Mouse (Mus musculus) ovary, adult 18-20 months (tissue): Measurements from ENCODE around the gene Abhd14b.

Experiments
- DNase-seq: peaks from one replicate; pipeline ENCODE4 v3.0.0; 2022; ENCODE audit warnings: low spot score, mixed read lengths

The Abhd14b gene

DNA sequence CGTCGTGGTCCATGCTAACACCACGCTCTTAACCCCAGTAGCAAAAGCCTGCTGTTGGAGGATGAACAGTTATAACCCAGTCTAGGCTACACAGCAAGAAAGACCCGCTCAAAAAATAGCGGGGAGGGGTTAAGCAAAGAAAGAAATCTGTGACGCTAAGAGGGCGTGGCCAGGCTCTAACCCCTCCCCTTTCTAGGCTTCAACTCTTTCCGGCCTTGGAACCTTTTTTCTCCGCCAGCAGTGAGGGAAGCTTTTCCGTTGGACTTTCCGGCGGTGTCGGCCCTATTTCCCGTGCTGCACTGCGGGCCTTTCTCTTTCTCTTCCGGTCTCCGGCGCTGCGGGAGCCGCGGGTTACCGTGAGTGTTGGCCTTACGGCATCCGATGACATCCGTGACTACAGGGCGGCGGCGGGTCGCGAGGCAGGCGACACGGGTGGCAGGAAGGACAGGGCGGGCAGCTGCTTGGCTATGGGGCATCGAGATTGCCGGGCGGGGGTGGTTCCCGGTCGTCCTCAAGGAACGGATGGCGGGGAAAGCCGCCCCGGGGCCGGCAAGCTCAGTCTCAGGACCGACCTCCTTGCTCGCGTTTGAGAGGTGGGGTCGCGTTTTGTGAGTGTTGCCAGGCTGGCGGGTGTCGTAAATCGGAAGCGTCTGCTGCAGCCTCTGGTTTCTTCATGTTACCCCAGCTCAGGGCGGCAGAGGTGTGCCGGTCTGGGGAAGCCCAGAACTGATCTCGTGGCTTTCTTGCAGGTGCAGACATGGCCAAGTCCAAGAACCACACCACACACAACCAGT, 17.8 kb upstream of the Abhd14b start, which contains the start of gene Rpl29:
TSS of gene Rpl29 (plus strand) at position 234 of the 794 bp plus-strand sequence.
- peak; percentile 89 for DNase-seq

DNA sequence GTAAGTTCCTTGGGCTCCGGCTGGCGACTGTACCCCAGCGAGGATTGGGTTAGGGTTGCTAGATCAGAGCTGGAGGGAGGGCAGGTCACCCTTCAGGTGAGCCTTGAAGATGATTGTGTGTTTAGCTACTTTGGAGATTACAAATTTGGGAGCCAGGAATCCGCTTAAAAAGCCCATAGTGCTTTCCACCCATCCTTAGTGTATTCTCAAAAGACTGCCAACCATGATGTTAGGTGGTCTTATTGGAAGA, 17.3 kb upstream of the Abhd14b start:
- no peak for DNase-seq

DNA sequence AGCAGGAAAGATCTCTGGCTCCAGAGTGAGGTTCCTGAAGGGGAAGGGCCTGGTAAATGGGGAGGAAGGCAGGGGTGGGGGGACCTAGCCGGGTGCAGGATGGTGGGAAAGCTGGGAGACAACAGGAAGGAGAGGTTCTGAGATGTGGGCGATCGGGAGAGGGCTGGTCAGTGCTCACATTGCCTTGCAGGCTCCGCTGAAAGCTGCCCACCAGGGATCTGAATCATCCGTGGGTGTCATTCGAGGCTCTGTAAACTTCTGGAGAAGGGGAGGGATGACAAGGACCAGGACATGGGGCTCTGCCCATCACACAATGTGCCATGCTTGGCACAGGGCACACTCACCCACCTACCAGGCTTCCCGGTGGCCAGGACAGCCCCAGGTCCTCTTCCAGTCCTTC, 13.9 kb upstream of the Abhd14b start:
- DNase-seq: no peak

DNA sequence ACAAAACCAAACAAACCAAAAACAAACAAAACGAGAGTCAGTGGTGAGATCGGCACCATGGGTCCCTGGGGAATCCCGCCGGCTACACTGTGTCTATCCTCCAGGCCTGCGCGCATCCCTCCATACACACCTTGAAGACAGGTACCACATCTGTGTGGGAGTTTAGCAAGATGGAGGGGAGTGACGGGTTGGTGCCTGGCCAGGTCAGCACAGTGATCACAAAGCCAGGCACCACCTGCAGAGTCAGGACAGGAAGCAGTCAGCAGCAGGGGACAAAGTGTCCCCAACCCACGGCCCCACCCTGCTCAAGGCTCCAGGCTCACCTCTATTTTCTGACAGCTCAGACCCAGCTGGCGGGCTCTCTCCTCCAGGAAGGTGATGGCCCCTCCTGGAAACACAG, 10.7 kb upstream of the Abhd14b start:
- no peak for DNase-seq

DNA sequence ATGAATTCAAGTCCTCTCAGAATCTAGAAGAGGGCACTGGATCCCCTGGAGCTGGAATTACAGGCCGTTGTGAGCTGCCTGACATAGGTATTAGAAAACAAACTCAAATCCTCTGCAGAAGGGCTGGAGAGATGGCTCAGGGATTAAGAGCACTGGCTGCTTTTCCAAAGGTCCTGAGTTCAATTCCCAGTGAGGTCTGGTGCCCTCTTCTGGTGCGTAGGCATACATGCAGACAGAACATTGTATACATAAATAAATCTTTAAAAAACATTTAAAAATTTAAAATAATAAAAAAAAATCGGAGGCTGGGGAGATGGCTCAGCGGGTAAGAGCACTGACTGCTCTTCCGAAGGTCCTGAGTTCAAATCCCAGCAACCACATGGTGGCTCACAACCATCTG, 4.6 kb upstream of the Abhd14b start:
- no peak for DNase-seq

DNA sequence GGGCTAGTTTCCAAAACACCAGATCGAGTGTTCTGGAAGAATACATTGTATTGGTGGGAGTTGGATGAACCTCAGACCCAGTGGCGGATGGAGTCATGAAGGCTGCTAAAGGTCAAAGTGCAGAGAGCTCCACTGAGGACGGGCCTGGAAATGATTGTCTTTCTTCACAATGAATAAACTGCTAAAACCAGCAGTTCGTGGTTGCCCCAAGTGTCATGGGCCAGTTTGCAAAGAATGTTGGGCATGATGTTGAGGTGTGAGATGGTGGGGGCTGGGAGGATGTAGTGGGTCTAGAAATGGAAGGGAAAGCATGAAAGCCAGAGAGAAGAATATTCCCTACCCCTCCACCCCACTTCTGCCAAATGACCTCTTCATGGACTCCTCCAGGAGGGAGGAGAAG, 2.4 kb upstream of the Abhd14b start:
- no peak for DNase-seq

DNA sequence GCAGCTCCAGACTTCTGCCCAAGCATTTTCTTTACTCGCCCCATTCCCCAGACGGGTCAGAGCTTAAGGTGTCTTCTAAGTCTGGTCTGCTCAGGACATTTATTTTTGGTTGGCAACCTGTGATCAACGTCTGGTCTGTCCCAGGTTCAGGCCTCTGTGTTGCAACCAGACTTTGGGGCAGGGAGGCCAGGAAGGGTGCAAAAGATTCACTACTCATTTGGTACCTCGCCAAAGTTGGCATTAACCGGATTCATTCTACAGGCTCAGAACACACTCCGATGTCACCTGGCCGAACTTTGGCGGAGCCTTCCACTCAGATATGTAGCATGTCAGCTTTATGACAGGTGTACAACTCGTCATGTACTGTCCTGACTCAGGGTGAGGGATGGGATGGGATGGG, 692 bp downstream of the Abhd14b start:
- DNase-seq: no peak

DNA sequence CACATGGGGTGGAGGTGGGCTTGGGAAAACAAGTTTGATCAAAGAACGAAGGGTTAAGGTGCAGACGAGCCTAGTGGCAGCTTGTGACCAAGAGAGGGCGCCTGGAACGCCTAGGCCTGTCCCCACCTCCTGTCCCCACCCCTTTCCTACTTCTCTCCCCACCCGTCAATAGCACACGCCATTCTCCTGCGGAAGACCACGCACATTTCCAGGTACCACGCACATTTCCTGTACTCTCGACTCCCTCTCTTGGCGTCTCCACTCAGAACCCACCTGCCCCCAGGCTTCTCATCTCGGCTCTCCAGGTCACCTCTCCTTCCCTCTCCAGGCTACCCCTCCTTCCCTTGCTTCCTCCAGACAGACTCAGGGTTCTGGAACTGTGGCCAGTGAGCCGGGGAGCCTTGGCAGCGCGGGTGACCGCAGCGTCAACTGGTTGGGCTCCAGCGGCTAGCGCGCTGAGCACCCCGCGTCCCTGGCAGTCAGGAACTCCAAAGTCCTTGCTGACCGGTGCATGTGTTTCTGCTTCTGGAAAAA, 1.3 kb downstream of the Abhd14b start:
- DNase-seq: peak; percentile 67

DNA sequence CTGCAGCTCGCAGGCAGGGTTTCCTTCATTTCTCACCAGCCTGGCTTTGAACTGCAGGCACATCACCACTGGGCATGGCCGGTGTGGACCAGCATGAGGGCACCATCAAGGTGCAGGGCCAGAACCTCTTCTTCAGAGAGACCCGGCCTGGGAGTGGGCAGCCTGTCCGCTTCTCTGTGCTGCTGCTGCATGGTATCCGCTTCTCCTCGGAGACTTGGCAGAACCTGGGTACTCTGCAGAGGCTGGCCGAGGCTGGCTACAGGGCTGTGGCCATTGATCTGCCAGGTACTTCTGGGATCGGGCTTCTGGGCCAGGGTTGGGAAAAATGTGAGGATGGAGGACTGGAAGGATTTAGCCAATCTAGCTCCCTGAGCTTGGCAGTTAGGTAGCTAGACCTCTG, 2.7 kb downstream of the Abhd14b start:
- no peak for DNase-seq

DNA sequence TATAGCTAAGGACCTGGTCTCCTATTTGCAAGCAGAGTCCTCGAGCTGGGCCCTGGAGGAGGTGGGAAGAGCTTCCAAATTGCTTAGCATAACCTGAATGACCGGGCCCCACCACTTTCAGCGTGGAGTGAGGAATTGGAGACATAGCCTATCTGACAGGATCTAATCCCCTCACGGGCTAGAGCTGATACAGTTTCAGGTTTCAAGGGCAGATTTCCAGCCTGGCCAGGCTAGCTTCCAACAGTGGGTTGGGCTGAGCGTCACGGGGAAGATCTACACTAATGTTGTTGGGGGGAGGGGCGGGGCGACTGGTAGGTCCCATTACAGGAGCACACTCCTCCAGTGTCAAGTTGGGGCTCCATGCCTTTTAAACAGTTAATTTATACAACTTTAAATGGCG, 3.4 kb downstream of the Abhd14b start:
- DNase-seq: peak; percentile 60

DNA sequence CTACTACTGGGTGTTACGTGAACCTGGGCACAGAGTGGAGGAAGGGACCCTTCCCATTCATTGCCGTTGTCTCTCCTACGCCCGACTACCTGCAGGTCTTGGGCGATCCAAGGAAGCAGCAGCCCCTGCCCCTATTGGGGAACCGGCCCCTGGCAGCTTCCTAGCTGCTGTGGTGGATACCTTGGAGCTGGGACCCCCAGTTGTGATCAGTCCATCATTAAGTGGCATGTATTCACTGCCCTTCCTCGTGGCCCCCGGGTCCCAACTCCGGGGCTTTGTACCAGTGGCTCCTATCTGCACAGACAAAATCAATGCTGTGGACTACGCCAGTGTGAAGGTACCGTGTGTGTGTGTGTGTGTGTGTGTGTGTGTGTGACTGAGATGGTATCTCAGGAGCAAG, 4.0 kb downstream of the Abhd14b start:
- DNase-seq: no peak

DNA sequence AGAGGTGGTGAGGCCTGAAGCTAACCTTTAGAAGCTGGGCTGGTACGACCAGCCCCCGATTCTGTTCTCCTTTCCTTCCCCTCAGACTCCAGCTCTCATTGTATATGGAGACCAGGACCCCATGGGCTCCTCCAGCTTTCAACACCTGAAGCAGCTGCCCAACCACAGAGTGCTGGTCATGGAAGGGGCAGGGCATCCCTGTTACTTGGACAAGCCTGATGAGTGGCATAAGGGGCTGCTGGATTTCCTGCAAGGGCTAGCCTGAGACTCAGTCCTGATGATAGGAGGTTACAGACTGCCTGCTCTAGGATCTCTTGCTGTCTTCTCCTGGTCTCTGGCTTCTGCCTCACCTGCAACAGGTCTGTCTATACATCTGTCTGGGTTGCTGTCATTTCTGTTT, 4.6 kb downstream of the Abhd14b start:
- no peak for DNase-seq

DNA sequence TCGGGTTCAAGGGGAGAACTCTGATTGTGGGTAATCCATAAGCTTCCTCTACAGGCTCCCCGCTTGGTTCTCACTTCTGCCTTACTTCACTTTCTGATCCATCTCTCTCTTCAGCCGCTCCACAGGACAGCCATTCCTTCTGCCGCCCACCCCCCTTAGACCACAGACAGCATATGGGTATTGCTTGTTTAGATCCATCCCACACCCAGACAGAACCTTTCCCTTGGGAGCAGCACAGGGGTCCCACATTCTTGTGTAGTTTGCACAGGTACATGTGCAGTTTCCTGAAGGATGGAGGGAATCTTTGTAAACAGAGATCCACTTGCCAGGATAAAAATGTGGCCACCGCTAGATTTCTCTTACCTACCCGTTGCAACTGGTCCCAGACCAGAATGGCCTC, 5.1 kb downstream of the Abhd14b start:
- no peak for DNase-seq

DNA sequence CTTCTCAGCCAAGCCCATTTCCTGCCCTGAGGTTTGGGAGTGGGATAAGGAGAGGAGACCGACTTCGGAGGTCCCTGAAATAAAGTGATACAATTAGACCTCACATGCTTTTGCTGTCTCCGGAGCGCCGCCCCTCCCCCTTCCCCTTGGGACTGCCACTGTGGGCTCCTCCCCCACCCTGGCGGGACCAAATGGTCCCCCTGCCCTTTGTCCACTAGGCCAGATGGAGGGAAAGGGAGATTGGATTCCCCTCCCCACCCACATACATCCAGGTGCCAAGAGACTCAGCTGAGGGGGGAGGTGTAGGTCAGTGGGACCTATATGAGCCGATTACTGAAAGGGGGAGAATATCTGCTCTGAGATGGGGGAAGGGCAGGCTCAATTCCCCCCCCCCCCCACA, 5.6 kb downstream of the Abhd14b start:
- DNase-seq: no peak

DNA sequence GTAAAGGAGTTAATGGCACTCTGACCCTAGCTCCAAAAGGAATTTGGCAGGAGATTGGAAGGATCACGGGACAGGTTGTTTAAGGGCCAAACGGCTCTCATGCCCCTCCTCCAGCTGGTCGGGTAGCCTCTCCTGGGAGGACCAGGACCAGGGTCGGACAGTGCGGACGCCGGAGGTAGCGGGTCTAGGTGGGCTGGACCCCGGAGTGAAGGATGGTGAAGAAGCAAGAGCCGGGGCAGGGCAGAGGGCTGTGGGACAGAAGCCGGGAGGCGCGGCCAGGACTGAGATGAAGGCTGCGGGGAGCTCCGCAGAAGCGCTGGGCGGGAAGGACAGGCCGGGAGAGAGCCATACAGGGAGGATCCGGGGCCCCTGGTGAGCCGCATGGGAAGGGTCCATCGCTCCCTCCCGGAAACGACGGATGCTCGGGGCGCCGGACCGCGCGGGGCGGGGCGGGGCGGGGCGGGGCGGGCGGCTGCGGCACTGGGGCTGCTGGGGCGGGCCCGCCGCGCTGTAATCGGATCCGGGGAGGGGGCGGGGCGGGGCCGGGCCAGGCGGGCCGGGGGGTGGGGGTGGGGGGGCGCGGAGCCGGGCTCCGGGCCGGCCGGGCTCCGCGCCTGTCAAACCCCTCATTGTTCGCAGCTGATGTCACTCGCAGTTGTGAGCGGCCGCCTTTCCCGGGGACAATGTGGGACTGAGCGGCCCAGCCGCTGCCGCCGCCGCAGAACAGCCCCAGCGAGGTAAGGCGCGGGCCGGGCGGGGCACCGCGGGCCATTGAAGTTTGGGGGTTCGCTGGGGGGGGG, 6.2 kb downstream of the Abhd14b start, which contains the start of gene Pcbp4:
TSS of gene Pcbp4 (plus strand) at position 21 of the 800 bp plus-strand sequence.
- DNase-seq: no peak

DNA sequence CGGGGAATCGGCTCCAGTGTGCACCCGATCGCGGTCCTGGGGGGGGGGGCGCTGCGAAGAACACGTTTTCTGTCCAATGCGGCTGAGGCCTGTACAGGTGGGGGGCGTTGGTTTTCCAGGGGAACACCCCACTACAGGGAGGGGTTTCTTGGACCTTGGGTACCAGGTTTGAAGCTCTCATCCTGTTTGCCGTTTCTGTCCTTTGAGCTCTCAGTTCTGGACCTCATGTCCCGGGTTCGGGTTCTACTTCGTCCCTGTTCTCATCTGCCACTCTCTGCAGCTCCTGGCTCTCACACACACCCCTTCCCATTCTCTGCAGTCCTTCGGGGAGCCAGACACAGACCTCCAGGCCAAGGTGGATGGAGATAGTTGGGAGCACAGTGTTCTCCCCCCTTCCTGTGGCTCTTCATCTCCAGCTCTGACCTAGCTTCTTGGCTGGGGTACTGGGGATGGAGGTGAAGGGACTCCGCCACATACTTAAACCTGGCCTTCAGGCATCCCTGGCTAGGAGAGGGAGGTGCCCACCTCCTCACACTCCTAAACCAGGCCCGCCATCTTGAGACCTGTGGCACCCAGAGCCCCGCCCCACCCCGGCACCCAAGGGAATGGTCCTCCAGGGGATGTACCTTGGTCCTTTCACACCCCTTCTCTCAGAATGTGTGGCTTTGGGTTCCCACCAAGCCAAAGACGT, 7.0 kb downstream of the Abhd14b start:
- no peak for DNase-seq

DNA sequence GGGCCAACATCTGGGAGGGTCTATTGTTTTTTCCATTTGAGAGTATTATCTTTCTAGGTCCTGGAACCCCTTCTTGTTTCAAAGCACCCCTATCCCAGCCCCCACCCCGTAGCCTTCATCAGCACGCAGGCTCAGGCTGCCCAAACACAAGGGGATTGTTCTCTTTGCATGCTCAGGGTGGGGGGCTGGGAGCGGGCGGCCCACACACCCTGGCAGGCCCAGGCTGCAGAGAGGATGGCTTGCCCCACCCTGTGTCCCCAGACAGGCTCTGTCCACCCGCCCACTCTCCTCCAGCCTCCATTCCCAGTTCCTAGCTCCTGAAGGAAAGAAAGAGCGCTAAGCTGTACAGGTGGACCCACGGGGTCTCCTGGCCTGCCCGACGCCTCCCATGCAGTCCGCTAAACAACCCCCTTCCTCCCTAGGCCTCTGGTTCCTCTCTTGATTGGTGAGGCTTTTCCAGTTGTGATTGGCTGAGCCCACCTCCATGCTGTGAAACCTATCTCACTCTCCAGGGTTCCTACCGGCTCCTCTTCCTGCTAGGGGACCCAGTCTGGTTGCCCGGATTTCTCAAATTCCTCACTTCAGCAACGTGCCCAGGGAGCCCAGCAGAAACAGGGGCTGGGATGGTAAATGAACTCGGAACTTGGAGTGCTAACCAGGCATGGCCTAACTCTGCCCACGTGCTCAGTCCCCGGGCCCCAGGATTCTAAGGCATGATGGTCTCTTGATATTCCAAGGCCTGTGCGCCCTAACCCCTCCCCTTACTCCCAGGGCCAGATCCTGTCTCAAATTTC, 7.8 kb downstream of the Abhd14b start:
- DNase-seq: no peak

DNA sequence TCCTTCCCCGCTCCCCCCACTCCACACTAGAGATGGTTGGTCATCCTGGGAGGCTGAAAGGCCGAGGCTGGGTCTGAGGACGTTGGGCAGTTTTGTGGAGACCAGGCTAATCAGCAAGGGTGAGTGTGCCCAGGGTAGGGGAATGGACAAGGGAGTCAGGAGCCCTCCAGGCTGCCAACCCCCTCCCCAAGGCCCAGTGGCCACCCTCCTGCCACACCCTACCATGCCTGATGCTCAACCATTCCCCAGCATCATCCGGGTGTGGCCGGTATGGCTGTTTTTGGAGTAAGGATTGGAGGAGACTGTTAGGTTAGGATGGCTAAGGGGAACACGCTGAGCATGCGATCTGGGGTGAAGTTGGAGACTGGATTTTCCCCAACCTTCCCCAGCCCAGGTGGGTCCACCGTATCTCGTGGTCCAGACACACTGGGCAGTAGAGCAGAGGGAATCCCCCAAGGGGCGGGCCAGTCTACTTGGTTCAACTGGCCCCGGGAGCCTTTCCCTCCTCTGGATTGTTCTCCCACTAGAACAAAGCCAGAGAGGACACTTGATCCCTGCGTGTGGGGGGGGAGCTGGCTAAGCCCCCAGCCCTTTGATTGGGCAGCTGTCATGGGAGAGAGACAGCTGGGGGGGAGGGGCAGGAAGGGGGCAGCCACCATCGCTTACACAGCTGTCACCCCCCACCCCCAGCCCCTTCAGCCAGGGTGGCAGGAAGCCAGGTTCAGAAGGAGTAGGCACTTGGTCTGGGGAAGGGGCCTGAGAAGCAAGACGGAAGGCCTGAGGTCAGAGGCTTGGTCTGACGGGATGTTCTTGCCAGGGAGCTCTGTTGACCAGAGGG, 9.3 kb downstream of the Abhd14b start:
- no peak for DNase-seq

DNA sequence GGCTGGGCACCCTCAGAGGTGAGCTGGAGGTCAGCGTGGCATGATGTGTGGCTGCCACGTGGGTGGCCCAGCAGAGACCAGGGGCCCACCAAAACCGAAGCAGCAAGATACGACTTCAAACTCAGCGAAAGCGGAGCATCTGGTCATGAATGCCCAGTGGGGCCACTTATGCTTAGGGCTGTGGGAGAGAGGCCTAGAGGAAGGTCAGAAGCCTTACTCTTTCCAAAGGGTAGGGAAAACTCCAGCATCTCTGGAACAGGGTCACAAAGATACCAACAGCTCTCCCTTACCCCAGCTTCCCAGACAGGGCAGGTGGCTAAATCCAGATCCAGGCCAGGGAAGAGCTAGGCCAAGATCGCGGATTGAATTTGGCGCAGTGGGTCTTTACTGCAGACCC, 9.9 kb downstream of the Abhd14b start:
- no peak for DNase-seq

DNA sequence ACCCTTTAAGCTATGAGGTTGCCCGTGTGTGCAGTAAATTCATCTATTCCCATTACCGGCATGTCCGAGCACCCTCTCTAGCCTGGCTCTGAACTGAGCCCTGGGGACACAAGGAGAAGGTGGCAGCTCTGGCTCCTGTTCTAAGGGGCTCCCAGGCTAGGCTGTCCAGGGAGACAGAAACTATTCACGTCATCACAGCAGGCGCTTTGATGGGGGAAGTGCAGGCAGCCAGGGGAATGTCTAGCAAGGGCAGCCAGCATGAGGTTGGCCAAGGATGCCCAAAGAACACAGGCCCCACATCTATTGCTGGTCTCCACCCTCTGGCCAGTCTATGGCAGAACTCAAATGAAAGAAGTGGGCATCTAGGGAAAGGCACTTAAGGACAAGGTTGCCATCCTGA, 10.7 kb downstream of the Abhd14b start:
- no peak for DNase-seq

DNA sequence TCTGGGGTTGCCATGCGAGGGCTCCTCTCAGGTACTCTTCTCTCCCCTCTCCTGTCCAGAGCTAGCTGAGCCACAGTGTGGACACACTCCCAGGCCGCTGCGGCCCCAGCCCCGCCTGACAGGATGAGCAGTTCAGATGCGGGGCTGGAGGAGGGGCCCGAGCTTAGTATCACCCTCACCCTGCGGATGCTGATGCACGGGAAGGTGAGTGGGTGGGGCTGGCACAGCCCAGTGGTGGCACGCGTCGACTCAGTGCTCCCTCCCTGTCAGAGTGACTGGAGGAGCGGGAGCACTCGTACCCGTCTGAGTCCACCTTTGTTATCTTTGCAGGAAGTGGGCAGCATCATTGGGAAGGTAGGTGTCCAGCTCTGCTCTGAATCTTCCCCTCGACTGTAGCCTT, 12.7 kb downstream of the Abhd14b start:
- no peak for DNase-seq
